Mouse (Mus musculus): ENCODE data around the gene Cfap299. TPM values are rescaled to one million over a fixed set of nuclear protein-coding genes. Genes with fewer than 3 reads are reported as not detected.

Cfap299 gene
- total and polyA plus RNA-seq, 3 experiments: not detected

GRCm38 (mm10) chr5:98446771-98447462, 117.8 kb downstream of the Cfap299 start:
- Histone ChIP-seq H3K9ac (ENCODE audit: insufficient read depth, low read depth) (no peak overlapping the region), H3K27me3 (replicated peaks) (no peaks in the 10 kb centered on the region), H3K36me3 (replicated peaks in 1 of 2; ENCODE audit: control insufficient read depth in 1 of 2, insufficient read depth in 1 of 2, low read length in 1 of 2) (no peaks in the 10 kb centered on the region), H3K9me3 (replicated peaks; ENCODE audit: low read length) (no peaks in the 10 kb centered on the region), H3K27ac (ENCODE audit: insufficient read depth, low read depth) (no peak overlapping the region), H3K79me2 (replicated peaks; ENCODE audit: control insufficient read depth, extremely low read depth, insufficient read depth, poor library complexity, severe bottlenecking) (no peaks in the 10 kb centered on the region), H3K4me1 (ENCODE audit: control insufficient read depth in 1 of 2, insufficient read depth in 2 of 2) (peaks cover 0 to 3% of the 10 kb centered on the region in 2 experiments; a peak in 1 of 4 replicates), H3K4me3 (replicated peaks in 1 of 3; ENCODE audit: low read depth in 2 of 3, low read length in 2 of 3, poor library complexity in 1 of 3) (no peak overlapping the region), H3K4me2 (ENCODE audit: insufficient read depth, low read depth, poor library complexity, severe bottlenecking) (no peak overlapping the region)
- dilution Hi-C loops (cut with MboI; ENCODE audit: extremely low pct_ligation_motif_present, extremely low pct_unique_long_range_greater_than_20kb, low sequenced_read_pairs): no loop called here
- in situ Hi-C loops (cut with MboI; ENCODE audit: low pct_ligation_motif_present, low pct_unique_long_range_greater_than_20kb, low sequenced_read_pairs): no loop called here
- TF ChIP-seq CHD2 (IDR thresholded peaks at IDR 0.05; ENCODE audit: low read length) (no peak), UBTF (IDR thresholded peaks at IDR 0.05; ENCODE audit: low read depth, low read length) (no peak), MYC (IDR thresholded peaks at IDR 0.05; ENCODE audit: low read depth, low read length) (no peak), RCOR1 (conservative IDR thresholded peaks at IDR 0.05; ENCODE audit: low read depth, low read length) (no peak), MAZ (IDR thresholded peaks at IDR 0.05; ENCODE audit: low read depth, low read length) (no peak), ELF1 (IDR thresholded peaks at IDR 0.05; ENCODE audit: low read depth, low read length) (no peak), ZMIZ1 (IDR thresholded peaks at IDR 0.05; ENCODE audit: low read depth, low read length) (no peak), TBP (conservative IDR thresholded peaks at IDR 0.05; ENCODE audit: low read depth, low read length) (no peak), TCF12 (IDR thresholded peaks at IDR 0.05; ENCODE audit: low read depth, low read length) (no peak), POLR2A (IDR thresholded peaks at IDR 0.05; ENCODE audit: low read depth, low read length) (no peak), HCFC1 (IDR thresholded peaks at IDR 0.05; ENCODE audit: low read depth, low read length) (no peak), ETS1 (conservative IDR thresholded peaks at IDR 0.05; ENCODE audit: low read depth, low read length) (no peak), SIN3A (IDR thresholded peaks at IDR 0.05; ENCODE audit: low read length) (no peak), SMC3 (IDR thresholded peaks at IDR 0.05; ENCODE audit: low read depth, low read length) (no peak), USF1 (IDR thresholded peaks at IDR 0.05; ENCODE audit: low read depth, low read length) (no peak), EP300 (IDR thresholded peaks at IDR 0.05; ENCODE audit: low read length) (no peak), JUND (conservative IDR thresholded peaks at IDR 0.05; ENCODE audit: low read depth, low read length) (no peak), PAX5 (IDR thresholded peaks at IDR 0.05; ENCODE audit: low read length) (no peak), ZC3H11A (IDR thresholded peaks at IDR 0.05; ENCODE audit: low read depth, low read length) (no peak)
- DNase-seq (ENCODE audit: extremely low read depth): no peak

GRCm38 (mm10) chr5:98449873-98450272, 120.8 kb downstream of the Cfap299 start:
- no peak overlapping the region for H3K27ac ChIP-seq (ENCODE audit: insufficient read depth, low read depth)
- H3K4me3 ChIP-seq (replicated peaks in 1 of 3; ENCODE audit: low read depth in 2 of 3, low read length in 2 of 3, poor library complexity in 1 of 3): no peak overlapping the region
- TF ChIP-seq MEF2A (IDR thresholded peaks at IDR 0.05; ENCODE audit: borderline replicate concordance, low read depth, low read length) (no peak), MXI1 (IDR thresholded peaks at IDR 0.05; ENCODE audit: low read depth, low read length) (no peak), ZC3H11A (IDR thresholded peaks at IDR 0.05; ENCODE audit: low read depth, low read length) (no peak), CTCF (conservative IDR thresholded peaks at IDR 0.05 in 1 of 2, IDR thresholded peaks at IDR 0.05 in 1 of 2; ENCODE audit: low read depth in 2 of 2, low read length in 2 of 2) (no peak), E2F4 (IDR thresholded peaks at IDR 0.05; ENCODE audit: insufficient replicate concordance, low read depth, low read length) (no peak), RAD21 (IDR thresholded peaks at IDR 0.05; ENCODE audit: low read depth, low read length) (no peak), MAZ (IDR thresholded peaks at IDR 0.05; ENCODE audit: low read depth, low read length) (no peak), NELFE (IDR thresholded peaks at IDR 0.05; ENCODE audit: low read depth, low read length) (no peak), USF2 (conservative IDR thresholded peaks at IDR 0.05; ENCODE audit: low read depth, low read length) (no peak), ZKSCAN1 (IDR thresholded peaks at IDR 0.05; ENCODE audit: borderline replicate concordance, low read depth, low read length) (no peak)
- no peaks in the 10 kb centered on the region for H3K9me3 ChIP-seq (replicated peaks; ENCODE audit: low read length)
- H3K79me2 ChIP-seq (replicated peaks; ENCODE audit: control insufficient read depth, extremely low read depth, insufficient read depth, poor library complexity, severe bottlenecking): no peaks in the 10 kb centered on the region
- H3K9ac ChIP-seq (ENCODE audit: insufficient read depth, low read depth): no peak overlapping the region
- H3K27me3 ChIP-seq (replicated peaks): no peaks in the 10 kb centered on the region
- peaks cover 0 to 6% of the 10 kb centered on the region in 2 experiments; a peak in 1 of 4 replicates for H3K4me1 ChIP-seq (ENCODE audit: control insufficient read depth in 1 of 2, insufficient read depth in 2 of 2)
- in situ Hi-C loops (cut with MboI; ENCODE audit: low pct_ligation_motif_present, low pct_unique_long_range_greater_than_20kb, low sequenced_read_pairs) (no loop called here), dilution Hi-C loops (cut with MboI; ENCODE audit: extremely low pct_ligation_motif_present, extremely low pct_unique_long_range_greater_than_20kb, low sequenced_read_pairs) (no loop called here)
- no peak overlapping the region for H3K4me2 ChIP-seq (ENCODE audit: insufficient read depth, low read depth, poor library complexity, severe bottlenecking)
- H3K36me3 ChIP-seq (replicated peaks in 1 of 2; ENCODE audit: control insufficient read depth in 1 of 2, insufficient read depth in 1 of 2, low read length in 1 of 2): no peaks in the 10 kb centered on the region
- DNase-seq (ENCODE audit: extremely low read depth): no peak
